Mouse (Mus musculus): ENCODE measurements around the gene Adamts7.
A peak's percentile ranks its signal among the peaks of the same experiment; 100 is the strongest.

The Adamts7 gene

DNA sequence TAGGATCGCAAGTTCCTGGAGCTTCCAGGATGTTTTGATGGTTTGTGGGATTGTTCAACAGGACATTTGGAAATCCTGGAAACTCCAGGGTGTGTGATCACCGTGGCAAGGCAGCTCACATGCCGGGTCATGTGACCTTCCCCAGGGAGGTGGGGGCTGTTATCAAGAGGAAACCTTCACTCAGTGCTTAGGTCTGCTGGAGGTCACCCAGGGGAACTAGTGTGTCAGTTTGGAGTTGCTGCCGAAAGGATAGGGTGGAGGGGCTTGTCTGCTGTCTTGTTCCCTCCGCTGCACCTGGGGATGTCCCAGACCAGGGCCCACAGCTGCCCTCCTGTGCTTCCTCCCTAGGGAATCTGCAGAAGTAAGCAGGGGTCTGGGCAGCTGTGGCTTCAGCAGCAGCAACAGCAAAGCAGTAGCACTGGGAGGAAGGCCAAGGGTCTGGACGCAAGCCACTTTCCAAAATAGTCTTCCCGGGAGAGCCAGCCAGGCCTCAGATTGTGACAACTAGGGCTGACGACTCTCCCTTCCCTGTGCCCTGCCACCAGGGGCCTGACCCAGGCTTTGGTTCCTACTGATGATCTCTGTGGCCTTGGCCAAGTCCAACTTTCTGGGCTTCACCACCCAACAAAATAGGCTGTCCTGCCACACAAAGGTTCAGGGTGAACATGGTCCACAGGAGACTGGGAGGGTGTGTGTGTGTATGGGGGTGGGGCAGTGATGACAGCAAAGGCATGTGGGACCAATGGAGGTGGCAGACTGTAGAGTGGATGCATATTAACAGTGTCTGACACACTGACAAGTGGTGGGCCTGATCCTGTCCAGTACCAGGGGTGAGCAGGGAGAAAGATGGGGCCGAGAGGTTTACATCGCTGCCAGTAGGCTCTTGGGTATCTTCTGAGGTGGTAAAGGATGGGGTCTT, 35.9 kb downstream of the Adamts7 start:
- DNase-seq, result peak; percentile 83

DNA sequence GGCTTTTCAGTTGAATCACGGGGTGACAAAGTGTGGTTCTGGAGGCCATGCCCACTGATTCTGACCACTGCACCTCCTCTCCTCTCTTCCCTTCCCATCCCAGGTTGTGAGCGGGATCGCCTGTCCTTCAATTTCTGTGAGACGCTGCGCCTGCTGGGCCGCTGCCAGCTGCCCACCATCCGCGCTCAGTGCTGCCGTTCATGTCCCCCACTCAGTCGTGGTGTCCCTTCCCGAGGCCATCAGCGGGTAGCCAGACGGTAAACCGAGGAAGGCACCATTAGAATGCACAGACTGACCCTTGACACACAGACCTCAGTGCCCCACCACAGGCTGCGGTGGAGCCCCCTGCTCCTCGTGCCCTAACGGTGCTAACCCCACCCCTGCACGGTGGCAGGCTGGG, 36.7 kb downstream of the Adamts7 start:
- no peak for DNase-seq

DNA sequence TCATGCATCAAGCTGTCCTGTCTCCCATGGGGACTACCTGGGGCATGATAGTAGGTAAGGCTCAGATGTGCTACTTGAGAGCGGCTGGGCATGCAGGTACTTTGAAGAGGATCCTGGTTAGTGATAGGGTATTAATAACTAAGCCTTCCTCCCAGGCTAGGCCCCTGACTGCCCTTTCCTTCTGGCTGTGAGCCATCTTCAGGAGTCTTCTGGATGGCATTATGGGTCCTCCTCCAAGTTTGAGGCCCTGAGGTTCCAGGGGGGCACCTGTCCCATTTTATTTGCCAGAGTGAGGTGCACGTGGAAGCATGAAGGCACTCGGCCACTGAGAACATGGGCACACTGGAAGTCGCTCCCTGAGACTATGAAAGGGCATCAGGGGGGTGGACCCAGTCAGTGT, 37.6 kb downstream of the Adamts7 start:
- DNase-seq, result no peak

DNA sequence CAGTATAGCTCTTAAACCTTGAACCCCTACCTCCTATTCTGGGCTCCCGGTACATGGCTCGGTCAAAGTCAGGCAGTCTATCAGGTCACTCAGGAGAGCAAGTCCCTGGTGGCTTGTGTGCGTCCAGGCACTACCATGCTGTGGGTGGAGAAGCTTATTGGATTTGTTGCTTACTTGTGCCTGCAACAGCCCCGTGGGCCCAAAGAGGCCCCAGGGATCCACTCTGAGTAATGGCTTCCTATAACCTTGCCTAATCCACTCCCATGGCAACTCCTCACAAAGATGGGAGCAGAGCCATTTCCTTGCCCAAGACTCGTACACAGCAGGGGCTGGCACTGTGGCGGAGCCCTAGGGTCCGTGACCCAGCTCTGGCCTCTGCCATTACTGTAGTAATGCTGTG, 38.2 kb downstream of the Adamts7 start:
- peak; percentile 19 for DNase-seq

DNA sequence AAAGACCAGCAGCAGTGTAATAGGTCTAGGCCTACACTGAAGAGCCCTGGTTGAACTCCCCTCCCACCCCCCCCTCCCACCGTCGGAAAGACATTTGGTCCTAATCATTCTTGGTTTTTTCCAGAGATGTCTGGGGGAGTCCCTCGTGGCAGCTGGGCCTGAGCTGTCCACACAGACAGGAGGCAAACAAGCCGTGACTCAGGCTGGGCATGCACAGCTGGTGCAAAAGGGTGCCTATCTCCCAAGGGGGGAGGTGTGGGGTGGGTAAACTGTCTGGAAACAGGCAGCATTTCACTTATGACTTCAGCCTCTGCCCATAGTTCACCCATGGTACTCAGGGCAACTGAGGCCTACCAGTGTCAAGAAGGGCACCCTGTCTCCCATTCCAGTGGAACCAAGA, 38.7 kb downstream of the Adamts7 start:
- DNase-seq, result no peak

DNA sequence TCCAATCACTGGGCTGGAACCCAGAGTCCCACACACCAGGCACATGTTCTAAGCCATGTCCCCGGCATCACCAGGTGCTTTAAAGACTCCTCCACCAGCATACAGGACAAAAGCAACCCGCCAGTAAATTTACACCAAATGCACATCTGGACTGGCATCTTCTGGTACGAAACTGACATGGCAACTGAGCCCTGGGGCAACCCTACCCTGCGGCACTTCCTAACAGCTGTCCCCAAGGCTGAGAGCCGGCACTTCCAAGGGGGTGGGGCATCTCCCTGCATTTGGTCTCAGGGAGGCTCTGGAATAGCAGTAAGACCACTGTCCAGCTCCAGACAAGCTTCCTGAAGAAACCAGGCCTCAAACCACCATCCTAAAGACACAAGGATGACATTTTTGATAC, 40.4 kb downstream of the Adamts7 start:
- no peak for DNase-seq

DNA sequence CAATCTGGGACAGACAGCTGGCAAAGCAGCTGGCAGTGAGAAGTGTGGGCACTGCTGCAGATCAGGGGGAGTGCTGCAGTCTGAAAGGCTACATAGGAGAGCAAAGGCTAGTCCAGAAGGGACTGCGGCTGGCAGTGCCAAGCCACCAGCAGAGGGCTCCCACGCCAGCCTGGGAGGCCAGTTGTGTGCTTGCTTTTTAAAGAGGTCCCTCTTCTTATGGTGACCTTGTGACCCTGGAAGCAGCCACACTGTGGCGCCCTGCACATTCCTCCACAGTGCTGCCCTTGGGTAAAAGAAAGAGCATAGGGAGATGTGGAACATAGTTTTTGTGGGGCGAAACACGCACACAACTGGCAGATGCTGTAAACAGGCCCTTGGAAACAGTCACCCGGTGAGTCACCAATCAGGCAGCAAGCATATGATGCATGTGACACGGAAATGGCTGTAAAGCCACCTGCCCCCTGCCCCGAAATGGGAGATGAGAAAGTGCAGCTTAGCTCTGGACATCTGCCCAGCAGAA, 41.6 kb downstream of the Adamts7 start:
- DNase-seq, result no peak

DNA sequence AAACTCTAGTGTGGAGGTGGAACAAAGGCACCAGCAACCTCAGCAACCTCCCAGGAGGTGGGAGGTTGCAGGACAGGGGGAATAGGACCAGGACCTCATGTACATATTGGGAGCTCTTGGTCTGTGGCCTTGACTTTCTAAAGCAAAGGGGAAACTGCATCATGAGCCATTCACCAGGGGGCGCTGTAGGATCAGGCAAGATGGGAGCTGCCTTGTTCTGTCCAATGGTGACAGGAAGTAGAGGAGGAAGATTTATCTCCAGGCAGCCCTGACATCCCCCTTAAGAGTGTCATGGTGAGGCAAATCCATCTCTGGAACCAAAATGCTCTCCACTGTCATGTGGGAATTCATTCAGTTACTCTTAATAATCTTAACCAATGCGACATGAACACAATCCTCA, 43.6 kb downstream of the Adamts7 start:
- DNase-seq, result peak; percentile 83

DNA sequence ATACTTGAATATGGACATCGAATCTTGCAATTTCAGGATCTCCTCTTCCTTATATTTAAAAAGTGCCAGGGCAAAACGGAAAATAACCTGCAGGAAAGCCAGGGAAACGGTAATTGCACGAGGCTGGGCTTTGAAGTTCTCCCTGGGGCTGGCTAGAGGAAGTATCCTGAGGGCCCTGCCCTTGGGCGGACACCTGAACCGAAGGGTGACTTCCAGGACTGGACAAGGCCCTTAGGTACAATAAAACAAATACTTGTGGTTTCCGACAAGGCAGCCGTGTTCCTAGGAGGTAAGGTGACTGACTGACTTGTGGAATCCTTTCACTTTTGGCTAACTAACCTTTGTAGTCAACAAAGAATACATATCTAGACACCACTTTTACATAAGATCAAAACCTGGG, 44.9 kb downstream of the Adamts7 start:
- DNase-seq, result no peak

DNA sequence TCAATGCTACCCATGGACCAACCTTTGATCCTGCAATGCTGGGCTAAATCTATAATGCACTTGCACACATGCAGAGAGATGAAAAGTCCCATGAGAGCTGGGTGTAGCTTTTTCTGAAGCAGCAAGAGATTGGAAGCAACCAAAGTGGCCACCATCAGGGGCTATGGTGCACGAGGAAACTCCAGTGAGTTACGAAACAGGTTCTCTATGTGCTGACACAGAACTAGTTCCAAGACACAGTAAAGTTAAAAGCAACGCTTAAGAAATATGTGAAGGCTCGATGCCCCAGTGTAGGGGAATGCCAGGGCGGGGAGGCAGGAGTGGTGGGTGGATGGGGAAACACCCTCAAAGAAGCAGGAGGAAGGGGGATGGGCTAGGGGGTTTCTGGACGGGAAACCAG, 45.8 kb downstream of the Adamts7 start:
- no peak for DNase-seq

DNA sequence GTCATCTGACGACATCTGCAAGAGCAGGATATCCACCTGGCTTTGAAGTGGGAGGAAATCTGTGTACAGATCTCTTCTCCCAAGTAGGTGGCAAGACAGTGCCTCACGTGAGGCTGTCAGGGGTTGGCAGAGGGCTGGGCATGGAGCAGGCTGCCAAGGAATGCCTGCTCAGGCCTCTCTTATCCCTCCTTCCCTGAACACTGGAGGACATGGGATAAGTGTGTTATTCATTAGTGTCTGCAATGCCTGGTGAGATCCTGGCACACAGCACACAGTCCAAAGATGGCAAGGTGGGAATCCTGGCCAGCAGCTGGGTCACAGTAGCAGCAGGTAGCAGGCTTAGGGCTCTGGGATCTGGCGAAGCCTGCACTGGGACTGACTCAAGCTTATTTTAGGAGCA, 50.3 kb downstream of the Adamts7 start:
- DNase-seq, result no peak

DNA sequence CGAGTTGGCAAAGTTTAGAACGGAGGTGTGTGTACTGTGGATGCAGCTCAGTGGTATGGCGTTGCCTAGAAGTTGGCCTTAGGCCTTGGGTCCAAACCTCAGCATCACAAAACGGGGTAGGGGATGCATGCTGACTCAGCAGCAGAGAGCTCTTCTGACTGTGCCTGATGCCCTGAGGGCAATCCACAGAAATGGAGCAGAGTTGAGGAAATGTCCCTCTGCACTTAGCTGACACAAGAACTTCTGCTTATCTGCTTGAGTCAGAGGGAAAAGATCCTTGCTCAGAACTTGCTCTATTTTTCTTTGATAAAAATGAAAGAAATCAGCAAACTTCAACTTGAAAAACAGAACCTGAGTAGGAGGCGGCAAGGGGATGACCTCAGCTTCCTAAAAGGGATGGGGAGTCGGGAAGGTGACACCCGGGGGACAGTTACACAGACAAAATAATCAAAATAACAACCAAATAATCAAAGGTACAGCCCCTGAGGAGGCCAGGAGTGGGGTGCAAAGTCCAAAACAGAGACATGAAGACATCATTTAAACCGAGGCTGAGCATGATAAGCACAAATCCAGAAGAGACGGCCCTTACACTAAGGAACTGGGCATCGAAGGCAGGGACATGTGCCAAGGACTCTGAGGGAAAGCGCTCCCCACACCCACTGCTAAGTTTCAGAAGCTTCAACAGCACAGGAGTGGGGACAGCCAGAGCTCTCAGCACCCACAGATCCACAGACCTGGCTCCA, 53.6 kb downstream of the Adamts7 start:
- no peak for DNase-seq

DNA sequence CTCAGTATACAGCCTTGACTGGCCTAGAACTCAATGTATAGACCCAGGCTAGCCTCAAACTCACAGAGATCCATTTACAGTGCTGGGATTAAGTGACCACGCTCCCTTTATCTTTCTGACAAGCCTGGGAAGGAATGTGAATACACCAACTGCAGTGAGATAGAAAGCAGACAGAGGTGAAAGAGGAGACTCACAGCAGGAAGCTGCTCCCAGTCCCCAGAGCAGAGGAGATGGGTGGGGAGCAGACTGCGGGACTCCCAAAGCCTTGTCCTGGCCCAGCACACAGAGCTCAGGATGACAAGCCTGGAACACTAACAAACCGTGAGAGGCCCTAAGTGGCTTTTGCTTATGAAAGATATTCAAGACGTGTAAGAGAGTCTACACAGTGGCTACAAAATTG, 54.6 kb downstream of the Adamts7 start:
- no peak for DNase-seq

DNA sequence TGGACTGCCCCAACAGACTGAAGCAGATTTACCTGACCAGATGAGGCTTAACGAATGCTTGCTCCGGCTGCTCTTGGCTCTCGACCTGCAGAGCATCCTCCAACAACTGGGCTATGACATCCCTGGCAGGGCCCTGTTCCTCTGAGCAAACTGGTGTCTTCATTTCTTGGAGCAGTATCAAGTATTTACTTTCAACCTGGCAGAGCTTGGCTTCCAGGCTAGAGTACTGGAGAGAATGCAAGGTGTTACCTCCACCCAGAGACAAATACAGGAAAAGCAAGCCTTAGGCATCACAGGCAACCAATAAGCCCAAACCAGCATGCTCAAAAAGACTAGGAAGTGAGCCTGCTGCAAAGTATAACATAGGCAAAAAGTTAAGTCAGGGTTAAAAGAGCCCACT, 59.4 kb downstream of the Adamts7 start:
- DNase-seq, result no peak

DNA sequence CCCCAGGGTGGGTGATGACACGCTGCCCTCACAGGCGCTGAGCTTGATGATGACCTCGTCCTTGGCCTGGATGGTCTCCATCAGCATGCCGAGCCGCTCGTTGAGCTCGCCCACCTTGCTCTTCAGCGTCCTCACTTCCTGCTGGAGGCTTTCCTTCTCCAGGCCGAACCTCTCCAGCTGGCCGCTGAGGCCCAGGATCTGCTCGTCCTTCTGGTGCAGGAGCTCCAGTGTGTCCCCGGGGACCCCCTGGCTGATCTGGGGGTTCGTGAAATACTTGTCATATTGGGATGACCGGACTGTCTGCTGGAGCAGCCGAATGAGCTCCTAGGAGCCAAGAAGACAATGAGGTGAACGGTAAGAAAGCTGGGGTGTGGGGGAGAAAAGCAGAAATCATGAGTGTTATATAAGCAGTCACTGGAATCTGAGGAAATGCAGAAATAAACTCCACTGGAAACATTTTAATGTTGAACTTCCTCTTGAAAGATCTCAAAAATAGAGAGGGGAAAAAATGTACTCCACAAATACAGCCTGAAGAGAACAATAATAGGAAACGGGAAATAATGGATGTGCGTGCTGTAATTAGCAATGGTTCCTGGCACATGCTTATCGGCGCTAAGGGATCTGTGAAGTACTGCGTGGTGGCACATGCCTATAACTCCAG, 63.3 kb downstream of the Adamts7 start:
- DNase-seq, result peak; percentile 59

DNA sequence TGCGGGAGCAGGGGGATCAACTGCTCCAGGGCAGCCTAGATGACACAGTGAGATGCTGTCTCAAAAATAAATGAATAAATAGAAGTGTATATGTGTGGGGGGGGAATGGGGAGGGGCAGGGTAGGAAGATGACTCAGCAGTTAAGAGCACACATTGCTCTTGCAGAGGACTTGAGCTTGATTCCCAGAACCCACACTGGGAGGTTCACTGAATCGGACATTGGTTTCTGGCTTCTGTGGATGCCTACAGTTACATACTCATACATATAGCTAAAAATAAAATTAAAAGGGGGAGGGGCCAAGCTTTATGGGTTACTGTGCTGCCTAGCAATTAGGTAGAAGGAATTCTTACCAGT, 63.9 kb downstream of the Adamts7 start:
- DNase-seq, result no peak

DNA sequence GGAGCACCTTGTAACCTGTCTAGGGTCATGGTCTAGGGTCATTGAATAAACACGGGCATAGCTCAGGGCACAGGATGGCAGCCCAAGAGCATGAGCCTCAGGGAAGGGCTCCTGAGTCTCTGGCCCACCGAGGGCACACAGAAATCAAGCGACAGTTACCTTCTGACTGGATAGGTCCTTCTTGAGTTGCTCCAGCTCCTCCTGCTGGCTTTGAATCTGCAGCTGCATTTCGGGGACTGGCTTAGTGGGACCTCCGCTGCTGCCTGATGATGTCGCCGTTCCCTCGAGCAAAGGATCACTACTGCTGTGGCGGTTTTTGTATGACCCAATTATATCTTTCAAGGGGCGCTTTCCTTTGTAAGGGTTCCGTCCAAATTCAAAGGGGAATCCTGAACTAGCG, 64.3 kb downstream of the Adamts7 start:
- peak; percentile 51 for DNase-seq

DNA sequence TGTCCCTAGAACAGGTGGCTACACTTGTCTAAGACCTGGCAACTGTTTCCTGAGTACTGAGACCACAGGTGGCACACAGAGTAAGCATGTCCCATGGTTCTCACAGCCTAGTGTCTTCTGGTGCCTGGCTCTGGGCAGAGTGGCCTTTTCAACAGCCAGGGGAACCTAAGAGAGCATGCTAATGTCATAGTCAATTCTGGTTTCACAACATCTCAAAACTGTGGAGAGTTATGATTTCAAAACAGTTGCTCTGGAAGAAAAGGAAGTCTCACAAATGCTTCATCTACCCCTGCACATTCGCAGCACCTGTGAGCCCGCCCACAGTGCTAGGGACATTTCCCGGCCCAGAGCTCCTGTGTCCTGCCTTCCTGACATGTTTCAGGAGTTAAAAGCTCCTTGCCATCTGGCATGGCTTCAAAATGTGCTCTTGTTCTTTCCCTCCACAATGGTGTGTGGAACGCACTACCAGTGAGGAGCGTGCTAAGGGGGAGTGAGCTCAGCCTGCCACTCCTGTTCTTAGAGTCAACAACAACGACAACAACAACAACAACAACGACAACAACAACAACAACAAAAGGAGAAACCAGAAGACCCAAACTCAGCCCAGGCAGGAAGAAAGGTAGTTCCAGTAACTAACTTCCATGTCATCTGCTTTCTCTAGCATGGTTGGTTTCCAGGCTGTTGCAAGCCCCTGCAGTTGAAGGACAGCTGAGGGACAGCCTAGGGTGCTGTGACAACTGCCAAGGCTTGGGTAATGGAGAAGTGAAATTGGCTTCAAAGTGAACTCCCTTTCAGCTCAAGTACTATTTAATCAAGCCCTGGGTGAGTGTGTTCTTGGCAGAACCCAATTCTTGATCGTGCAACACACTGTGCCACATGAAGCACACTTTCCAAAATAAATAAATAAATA, 70.2 kb downstream of the Adamts7 start:
- DNase-seq, result no peak

DNA sequence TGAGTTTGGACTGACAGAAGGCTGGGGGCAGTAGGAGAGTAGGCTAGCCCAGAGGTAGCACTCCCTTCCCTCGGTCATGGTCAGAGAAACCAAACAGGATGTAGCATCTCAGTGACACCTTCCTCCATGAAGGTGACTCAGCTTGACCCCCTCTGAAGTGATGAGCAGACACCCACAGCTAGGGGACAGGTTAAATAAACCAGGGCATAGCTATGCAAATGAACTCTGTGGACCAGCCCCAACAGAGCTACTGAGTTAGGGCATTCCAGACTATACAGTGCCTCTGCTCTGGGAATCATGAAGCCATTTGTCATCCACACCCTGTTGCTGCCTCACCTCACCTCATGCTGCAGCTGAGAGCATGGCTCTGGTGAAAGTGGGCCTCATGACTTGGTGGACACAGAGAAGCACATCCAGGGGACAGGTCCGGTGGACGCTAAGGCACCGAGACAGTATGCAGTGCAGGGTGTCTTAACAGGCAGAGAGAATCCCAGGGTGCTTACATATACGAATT, 71.1 kb downstream of the Adamts7 start:
- DNase-seq, result no peak

DNA sequence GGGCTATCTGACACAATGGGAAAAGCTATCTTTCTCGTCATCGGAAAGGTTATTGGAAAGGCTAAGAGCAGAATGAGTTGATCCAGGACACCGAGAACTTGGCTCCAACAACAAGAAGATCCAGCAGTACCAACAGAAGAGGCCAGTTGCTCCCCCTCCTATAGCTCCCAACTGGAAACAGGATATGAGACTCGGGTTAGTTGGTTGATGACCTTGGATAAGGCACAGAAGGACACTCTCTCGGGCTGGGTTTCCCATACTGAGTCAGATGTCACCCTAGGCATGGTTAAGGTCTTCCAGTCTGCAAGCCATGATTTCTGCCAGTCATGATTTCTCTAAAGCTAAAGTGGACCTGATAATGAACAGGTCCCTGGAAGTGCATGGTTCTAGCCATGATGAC, 71.9 kb downstream of the Adamts7 start:
- DNase-seq, result no peak

DNA sequence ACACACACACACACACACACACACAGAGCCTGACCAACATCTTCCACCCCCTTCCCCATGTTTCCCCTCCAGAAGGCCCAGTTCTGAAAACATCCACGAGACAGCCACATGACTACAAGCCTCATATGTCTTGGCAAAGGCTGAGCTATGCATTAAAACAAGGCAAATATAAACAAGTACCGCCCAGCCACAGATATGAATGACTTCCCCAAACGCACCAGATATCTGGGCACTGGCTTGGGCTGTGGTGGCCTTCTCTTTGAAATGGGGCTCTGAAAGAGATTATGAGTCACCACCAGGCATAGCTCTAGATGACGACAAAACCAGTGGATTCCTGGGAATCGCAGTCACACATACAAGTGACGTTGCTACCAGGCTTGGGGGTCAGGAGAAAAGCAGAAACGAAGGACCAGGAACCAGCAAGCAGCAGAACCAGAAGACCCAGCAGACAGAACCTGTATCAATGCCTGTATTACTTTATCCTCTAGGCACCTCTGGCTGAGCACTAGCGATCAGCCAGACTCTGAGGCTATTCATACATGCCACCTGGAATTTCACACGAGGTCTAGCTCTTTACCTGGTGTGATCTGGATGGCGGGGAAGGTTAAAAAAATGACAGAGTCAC, 72.5 kb downstream of the Adamts7 start:
- DNase-seq, result no peak

DNA sequence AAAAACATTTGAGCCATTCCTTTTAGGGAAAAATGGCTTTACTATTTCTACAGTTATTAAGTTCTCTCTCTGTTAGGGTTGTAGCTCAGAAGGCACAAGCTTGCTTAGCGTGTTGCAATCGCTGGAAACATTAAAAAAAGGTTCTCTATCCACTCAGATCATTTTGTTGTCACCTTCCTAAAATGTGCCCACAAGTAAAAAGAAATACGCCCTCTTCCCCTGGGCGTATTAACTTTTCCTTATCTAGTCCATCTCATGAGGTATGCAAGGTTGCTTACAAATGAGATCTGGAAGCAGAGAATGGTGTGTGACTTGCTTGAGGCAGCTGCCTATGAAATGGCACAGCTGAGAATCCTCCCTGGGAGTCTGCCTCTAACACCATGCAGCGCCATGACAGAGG, 73.9 kb downstream of the Adamts7 start:
- no peak for DNase-seq

Data from kidney, adult 9 months (tissue).